Mouse (Mus musculus): ENCODE measurements at regions not wholly inside any gene's neighbourhood (a gene's known extent, or its start where the extent isn't known, plus 50 kb on each side); places are given as distances from the start of the nearest gene placed in this dataset.

DNA sequence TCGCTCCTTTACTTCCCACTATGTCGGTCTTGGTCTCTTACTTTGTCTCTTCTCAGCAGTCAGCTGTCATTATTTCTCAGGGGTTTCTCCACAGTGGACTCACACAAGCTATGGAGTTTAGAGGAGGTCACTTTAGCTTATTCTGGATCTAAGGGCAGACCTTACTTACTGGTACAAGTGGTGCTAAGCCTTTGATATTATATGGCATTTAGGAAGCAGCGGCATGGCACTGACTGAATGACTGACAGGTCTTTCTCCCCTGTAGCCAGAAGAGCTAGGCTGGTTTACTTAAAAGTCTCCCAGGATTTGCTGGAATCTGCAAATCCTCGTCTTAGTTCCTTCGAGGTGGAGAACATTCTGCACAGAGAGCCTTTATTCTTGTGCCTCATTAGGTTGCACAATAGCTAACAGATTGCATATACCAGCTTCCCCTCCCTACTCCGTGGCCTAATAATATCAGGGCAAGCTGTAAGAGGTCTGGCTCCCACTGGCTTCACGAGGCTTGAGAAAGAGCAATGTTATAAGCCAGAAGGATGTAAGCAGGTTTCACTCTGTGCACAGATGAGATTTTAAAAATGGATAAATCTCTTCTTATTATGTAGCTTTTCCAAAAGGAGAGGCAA lies 214.1 kb upstream of the 4930583I09Rik start:
- no peak for ATAC-seq (replicated peaks; ENCODE audit: low read depth, poor library complexity, severe bottlenecking)

DNA sequence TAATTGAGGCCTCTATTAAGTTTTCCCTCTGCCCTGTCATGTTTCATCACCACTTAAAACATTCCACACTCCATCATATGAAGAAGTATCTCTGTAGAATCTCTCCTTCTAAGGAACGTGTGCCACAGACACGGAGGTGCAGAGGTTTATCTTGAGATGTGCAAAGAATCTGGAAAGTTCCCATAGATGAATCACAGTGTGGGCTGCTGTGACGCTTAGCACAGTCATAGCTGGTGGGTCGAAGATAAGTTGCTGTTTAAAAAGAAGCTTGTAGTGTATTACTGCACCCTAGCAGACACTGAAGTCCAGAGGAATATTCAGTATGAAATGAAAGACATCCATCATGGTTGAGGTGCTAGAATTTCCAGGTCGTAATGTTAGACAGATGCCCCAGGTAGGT lies 179.9 kb upstream of the 4930583I09Rik start:
- ATAC-seq (replicated peaks; ENCODE audit: low read depth, poor library complexity, severe bottlenecking): no peak

DNA sequence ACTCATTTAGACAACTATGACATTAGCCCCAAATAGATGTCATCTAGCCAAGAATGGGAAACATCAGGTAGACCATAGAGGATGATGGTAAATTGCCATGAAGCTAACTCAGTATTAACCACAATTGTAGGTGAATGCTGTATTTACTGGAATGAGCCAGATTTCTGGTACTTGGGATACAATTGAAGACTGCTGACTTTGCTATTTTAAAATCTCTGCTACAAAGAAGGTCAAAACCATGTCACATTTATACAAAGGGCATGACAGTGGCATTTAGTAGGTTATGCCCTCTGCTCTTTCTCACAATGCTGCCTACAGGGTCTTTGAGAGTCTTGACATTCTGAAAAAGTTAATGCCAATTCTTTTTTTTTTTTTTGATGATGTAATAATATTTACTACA lies 178.8 kb upstream of the 4930583I09Rik start:
- no peak for ATAC-seq (replicated peaks; ENCODE audit: low read depth, poor library complexity, severe bottlenecking)

DNA sequence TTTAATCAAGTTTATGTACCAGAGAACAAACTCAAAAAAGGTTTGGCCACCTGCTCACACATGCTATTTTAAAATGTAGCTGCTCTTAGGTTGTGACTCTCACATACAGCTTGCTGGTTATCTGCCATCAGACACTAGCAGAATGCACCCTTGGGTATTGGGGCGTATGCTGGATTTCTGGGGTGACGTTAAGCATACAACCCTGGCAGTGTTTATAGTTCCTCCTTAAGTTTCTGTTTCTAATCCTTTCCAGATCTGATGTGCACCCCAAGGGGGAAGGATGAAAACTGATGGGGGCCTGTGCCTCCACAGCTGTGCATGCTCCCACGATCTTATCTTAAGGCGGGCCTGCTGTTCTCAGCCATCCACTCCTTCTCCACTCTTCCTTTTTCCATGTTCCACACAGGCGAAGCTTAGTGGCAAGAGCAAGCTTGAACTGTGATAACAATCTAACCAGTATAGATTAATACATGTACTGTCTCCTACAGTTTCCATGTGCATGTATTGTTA lies 164.8 kb upstream of the 4930583I09Rik start:
- no peak for ATAC-seq (replicated peaks; ENCODE audit: low read depth, poor library complexity, severe bottlenecking)

DNA sequence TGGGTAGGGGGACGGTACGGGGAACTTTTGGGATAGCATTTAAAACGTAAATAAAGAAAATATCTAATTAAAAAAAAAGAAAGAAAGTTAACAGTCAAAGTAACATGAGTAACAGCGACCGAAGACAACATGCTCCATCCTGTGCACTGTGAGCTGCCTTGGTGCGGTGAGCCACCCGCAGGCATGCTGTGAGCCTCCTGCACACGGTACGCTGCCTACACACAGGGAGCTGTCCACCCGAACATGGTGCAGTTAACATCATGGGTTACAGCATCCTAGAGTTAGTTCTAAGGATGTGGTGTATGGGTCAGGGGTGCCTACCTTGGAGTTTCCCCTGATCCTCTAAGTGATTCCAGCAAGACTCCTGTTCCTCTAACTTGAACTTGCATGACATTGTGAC lies 158.6 kb upstream of the 4930583I09Rik start:
- ATAC-seq (replicated peaks; ENCODE audit: low read depth, poor library complexity, severe bottlenecking): no peak

DNA sequence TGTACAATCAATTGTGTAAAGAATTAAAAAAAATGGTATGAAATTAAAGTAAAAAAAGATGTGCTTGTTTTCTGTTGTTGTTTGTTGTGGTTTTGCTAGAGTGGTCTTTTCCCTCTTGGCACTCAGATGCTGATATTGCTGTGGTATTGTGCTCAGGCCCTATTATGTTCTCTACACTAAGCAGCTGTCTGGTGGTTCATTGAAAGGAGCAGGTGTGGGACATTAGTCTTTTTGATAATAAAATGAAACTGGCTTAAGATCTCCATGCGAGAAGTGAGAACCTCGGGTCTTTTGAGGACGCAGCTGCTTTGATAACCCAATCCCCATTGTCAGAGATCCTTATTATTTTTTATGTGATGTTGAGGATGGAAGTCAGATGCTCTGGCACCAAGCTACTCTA lies 155.4 kb upstream of the 4930583I09Rik start:
- no peak for ATAC-seq (replicated peaks; ENCODE audit: low read depth, poor library complexity, severe bottlenecking)

DNA sequence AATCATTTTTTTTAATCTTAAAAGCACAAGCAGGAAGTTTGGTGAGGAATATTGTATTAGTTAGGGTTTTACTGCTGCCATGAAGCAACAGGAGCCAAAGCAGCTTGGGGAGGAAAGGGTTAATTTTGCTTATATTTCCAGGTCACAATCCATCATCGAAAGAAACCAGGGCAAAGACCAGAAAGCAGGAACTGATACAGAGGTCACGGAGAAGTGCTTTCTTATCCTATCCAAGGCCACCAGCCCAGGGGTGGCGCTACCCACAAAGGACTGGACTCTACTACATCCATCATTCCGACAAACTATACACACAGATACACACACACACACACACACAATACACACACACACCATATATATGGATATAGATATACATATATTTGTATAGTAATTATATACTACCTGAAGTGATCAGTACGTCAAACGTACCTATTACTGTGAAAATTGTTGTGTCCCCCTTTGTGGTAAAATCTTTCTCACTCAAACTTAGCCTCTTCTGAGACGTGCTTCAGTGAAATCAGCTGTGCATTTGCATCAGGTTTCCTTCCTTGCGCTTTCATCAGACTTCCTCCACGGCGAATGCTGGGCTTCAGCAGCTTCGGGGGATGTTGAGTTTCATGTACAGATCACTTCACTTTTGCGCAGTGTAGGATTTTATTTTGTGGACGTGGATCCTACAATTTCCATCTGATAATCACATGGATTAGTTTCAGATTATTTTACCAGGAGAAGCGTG lies 148.6 kb upstream of the 4930583I09Rik start:
- no peak for ATAC-seq (replicated peaks; ENCODE audit: low read depth, poor library complexity, severe bottlenecking)

DNA sequence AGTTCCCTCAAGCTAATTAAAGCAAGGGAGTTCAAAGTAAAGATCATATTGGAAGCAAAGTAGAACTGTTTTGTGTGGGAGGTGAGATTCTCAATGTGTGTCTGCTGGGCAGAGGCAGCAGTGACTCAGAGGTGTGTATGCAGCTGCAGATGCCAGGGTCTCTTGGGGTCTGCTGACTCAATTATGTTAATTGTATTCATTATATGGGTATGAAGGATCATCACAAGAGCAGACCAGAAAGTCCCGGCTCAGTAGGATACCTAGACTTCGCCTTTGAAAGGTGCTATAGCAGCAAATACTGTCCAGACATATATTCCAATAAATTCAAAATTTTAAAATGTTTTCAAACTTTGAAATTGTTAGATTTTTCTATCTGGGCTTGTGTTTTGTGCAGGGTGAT lies 147.6 kb upstream of the 4930583I09Rik start:
- ATAC-seq (replicated peaks; ENCODE audit: low read depth, poor library complexity, severe bottlenecking): no peak

DNA sequence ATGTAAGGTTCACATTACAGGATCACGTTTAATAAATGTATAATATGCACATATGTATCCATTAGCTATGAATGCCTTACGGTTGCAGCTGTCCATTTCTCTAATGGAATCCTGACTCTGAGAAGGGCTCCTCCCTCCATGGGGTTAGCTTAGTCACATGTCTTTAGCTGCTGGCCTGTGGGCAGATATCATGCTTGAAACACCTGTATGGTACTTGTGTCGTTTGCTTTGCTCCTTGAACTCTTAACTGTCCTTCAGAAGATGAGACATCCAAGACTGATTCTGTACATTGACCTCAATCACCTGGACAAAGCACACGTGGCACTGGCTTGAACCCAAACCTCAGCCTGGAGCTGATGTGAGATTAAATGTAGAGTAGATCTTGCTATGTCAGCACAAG lies 128.3 kb upstream of the 4930583I09Rik start:
- no peak for ATAC-seq (replicated peaks; ENCODE audit: low read depth, poor library complexity, severe bottlenecking)

DNA sequence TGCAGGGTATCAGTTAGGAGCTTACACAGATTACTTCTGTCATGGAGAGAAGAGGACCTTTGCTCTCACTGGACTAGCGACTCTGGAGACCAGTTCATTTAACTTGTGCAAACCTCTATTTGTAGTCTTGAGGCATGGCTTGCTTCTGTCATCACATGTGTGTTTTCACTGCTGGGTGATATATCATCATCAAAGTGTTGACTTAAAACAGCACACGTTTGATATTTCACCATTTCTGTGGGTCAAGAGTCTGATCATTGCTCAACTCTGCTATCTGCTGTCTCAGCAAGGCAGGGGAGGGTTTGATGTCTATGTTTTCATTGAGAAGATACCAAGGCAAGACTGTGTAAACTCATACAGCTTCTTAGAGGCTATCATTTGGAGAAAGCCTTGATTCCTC lies 126.0 kb upstream of the 4930583I09Rik start:
- no peak for ATAC-seq (replicated peaks; ENCODE audit: low read depth, poor library complexity, severe bottlenecking)

DNA sequence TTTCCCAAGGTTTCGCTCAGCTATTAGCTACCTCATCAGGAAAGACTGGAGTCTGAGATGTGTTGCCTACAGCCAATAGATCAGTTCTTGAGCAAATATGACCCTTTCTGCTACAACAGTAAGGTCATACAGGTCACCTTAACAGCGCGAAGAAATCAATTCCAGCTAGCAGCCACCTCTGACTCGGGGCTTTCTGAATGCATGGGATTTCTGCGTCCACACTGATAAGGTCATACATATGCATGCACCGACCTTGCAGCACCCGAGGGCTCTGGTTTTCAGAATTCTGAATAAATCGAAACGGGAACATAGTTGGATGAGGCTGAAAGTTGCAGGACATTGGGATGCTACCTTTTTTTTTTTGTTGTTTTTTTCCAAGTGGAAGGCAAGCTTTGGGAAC lies 121.6 kb upstream of the 4930583I09Rik start:
- ATAC-seq (replicated peaks; ENCODE audit: low read depth, poor library complexity, severe bottlenecking): no peak

DNA sequence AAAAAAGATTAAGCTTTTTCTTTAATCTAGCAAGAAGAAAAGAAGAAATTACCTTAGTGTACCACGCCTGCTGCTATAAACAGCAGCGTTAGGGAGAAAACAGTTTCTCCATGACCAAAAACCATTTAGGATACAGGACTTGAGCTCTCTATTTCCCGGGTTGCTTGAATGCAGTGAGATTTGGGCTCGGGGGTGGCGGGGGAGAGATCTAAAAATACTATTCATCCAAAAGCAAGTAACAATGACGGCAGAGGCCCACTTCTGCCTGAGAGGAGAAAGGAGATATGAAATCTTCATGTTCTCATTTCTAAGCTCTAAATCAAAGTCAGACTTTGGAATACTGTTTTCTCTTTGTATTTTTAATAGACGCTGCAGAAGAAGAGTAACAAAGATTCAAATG lies 120.6 kb upstream of the 4930583I09Rik start:
- ATAC-seq (replicated peaks; ENCODE audit: low read depth, poor library complexity, severe bottlenecking): no peak

DNA sequence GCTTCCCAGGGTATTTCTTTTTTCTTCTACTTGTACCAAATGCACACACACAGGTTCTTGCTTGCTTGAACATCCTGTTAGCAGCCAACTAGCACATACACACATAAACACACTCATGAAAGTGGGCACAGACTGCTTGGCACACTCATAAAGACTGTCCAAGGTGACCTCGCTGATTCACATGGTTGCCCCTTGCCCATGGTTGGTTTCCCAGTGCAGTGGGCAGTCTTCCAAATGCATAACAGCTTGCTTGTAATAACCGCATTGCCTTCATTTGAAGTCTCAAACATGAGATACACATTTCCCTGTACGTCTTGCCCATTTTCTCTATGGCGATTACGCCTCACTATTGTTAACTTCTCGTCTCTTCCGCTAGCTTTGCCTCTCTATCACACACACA lies 117.4 kb upstream of the 4930583I09Rik start:
- no peak for ATAC-seq (replicated peaks; ENCODE audit: low read depth, poor library complexity, severe bottlenecking)

DNA sequence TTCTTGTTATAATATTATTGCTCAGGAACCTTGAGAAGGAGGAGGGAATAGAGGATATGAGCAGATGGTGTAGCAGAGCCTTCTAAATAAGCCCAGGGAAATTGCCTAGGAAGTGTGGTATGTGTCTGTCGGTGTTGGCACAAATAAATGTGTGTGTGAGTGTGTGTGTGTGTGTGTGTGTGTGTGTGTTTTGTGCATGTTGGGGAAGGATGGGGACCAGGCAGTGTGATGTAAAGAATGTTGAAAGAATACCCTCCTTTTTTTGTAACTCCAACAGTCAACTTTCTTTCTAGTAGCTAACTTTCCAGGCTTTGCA lies 115.7 kb upstream of the 4930583I09Rik start:
- ATAC-seq (replicated peaks; ENCODE audit: low read depth, poor library complexity, severe bottlenecking): no peak

DNA sequence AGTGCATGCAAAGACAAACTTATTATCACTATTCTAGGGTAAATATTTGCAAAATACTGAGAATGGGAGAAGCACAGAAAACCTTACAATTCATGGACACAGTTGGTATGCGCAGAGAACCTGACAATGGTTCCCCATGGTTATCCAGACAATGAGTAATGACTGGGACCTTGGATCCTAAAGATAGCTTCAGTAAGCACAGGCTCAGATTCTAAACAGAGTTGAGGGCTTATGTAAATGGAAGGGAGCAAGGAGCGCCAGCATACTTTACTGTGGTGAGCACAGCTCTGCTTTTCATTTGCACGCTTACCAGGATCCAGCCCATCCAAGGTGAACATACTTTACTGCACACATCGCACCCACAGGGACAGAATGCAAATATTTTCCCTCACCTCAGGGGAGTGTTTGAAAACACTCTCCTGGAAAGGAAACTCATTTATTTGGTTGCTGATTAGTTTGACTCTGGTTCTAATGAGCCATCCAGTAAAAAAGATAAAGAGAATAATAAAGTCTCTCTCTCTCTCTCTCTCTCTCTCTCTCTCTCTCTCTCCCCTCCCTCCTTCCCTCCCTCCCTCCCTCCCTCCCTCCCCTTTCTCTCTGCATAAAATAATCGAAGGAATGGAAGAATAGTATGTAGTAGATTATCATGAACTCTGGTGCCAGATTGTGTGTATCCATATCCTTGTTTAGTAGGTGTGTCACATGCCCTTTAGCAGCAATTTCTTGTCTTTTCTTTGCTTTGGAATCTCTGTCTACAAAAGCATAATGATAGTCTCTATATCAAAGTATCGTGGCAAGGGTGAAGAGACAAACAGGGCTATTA lies 115.1 kb upstream of the 4930583I09Rik start:
- no peak for ATAC-seq (replicated peaks; ENCODE audit: low read depth, poor library complexity, severe bottlenecking)

DNA sequence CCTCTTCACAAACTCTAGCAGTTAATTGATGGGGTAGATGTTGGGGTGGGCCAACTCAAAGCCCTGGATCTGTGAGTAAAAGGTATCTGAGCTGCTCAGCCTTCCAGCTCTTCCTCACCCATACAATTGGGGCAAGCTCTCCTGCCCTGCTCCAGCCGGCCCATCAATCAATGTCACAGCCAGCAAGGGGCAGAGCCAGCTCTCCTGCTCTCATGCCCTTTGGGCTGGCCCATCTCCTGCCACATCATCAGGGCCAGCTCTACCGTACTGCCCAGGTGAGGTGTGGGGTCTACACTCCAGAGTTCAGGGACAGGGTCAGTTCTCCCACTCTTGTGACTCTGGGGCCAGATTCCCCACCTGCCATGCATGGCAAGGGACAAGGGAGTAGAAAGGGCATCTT lies 107.3 kb upstream of the 4930583I09Rik start:
- no peak for ATAC-seq (replicated peaks; ENCODE audit: low read depth, poor library complexity, severe bottlenecking)

DNA sequence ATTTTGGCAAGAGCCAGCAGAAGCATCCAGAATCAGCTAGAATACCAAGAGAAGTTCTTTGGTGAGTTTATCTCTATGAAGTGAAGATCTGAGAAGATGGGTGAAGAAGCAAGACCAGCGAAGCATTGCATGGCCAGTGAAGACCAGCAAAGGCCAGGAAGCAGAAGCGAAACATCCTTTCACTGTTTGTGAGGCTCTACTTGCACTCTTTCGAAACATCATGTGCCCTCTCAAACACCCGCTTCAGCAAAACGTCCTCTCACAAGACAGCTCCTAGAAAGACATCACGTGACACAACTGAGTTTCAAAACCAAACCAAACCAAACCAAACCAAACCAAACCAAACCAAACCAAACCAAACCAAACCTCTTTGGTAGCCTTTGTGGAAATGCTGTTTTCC lies 105.7 kb upstream of the 4930583I09Rik start:
- ATAC-seq (replicated peaks; ENCODE audit: low read depth, poor library complexity, severe bottlenecking): no peak

DNA sequence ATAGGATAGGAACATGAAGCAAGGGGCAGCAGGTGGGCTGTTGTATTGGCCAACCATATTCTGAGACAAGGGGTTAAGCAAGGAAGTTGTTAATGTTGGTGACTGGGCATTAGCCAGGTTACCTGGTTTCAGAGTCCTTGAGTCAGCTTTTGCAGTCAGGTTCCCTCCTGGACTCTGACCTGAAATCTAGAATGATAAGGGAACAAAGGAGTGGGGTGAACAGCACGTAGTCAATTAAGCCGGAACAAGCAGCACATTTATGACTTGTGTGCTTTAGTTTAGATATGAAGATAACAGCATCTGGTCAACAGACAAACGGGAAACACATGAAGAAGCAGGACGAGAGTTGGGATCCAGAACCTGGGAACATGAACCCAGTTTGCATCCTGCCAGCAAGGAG lies 99.8 kb upstream of the 4930583I09Rik start:
- ATAC-seq (replicated peaks; ENCODE audit: low read depth, poor library complexity, severe bottlenecking): no peak

DNA sequence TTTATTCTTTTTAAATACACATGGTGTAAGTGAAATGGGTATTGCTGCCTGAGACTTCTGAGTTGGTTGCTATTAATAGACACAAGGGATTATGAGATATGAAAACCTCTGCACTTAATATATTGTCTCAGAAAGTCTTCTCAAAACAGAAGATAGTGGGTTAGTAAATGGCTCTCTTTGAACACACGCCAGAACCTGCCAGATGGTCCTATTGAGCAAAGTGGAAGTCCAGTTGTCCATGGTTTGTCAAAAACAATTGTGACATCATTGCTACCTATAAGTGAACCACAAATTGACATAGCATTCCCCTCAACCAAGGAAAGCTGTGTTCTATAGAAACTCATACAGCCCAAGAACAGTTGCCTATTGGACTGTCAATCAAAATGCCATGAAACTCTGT lies 98.5 kb upstream of the 4930583I09Rik start:
- no peak for ATAC-seq (replicated peaks; ENCODE audit: low read depth, poor library complexity, severe bottlenecking)

DNA sequence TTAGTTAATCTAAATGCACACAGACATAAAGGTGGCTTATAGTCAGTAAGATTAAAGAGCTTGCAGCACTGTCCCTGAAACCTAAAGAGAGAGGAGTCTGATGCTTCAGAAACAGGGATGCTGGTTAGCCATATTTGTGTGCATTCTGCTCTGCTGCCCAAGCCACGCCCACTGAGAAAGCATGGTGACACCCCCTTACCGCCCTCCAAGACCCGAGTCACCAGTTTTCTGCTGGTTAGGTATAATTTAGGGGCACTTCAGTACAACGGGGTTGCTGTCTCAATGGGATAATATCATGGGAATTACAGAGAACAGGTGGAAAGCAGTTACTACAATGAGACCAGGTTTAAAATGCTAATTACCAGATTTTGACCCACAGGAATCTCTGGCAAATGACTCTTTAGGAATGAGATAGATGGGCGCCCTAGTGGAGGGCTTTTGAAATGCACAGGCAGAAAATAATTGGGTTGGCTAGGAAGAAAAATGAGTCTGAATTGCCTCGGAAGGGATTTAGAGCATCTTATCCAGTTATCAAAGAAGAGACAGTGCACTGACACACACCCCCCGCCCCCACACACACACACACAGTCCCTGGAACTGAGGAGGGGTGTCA lies 95.1 kb upstream of the 4930583I09Rik start:
- ATAC-seq (replicated peaks; ENCODE audit: low read depth, poor library complexity, severe bottlenecking): peak; percentile 25; the same call in 1 of the 2 replicates

DNA sequence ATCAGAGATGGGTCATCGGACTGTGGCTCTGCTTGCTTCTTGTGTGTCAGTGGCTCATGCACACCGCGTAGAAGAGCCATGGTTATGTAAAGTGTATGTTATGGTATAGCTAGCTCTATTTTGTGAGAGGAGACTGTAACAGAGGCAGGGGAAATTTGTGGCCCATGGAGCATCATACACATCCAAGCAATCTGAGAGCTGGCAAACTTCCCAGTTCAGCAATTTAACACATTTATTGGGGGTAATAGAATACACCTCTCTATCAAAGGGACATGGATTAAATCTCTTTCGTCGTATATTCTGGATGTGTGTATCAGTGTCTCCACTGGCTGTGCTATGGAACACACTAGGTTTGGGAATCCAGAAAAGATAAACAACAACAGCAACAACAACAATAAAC lies 87.9 kb upstream of the 4930583I09Rik start:
- no peak for ATAC-seq (replicated peaks; ENCODE audit: low read depth, poor library complexity, severe bottlenecking)
